Mouse (Mus musculus): Measurements from ENCODE around the gene Fpr2. TPM values are rescaled to one million over a fixed set of nuclear protein-coding genes. Genes with fewer than 3 reads are reported as not detected.
"Not testable (repeated sequence)": the region's sequence is repeated elsewhere in the genome, so short reads cannot be mapped to it uniquely, and the experiment has no call there.

Fpr2 gene
- polyA plus RNA-seq, 1 experiment from 2014 or later = not detected

DNA sequence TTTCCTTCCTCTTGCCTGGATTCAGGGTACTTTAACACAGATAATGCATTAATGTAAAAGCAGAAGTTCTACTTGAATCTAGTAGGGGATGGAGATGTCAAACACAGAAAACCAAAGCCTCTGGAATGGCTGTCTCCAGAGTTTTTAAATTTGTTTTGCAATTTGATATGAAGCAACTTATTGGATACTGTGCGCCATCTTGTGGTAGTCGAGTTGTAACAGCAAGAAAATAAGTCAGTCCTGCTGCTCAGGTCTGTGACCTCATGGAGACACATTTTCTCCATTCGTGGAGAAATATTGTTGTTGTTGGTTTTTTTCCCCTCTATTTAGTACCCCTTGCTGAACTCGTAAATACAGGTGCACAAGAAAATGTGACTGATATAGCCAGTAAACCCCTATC lies 8.4 kb downstream of the Fpr2 start:
- WGBS = 3% methylated on average over 4 of the region's 4 CpGs
- no peaks in the 10 kb centered on the region for H3K4me1 ChIP-seq
- no peak overlapping the region for H3K27ac ChIP-seq
- H3K9ac ChIP-seq = no peak overlapping the region
- H3K36me3 ChIP-seq (ENCODE audit: poor library complexity, severe bottlenecking) = no peaks in the 10 kb centered on the region
- no peaks in the 10 kb centered on the region for H3K27me3 ChIP-seq
- no peaks in the 10 kb centered on the region for H3K9me3 ChIP-seq (replicated peaks)
- no peak overlapping the region for H3K4me3 ChIP-seq
- no peak overlapping the region for H3K4me2 ChIP-seq
- no peak for ATAC-seq

DNA sequence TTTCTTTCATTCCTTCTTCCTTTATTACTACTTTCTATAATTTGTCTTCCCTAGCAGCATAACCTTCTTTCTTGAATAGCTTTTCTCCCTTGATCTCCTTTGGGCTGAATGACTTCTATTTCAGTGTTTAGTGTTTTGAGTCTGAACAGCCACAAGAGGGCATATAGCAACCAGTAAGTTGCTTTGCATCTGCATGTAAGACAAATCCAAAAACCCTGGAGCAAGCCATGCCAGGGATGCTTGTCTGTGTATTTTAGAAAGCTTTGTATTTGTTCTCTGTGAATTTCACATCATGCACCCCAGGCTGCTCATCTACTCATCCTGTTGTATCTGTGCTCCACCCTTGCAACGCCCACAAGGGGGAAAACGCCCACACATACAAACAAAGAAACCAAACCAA lies 11.6 kb downstream of the Fpr2 start:
- no peak overlapping the region for H3K4me3 ChIP-seq
- H3K4me2 ChIP-seq = no peak overlapping the region
- WGBS = 79% methylated on average over 2 of the region's 2 CpGs
- H3K27ac ChIP-seq = no peak overlapping the region
- ATAC-seq = no peak; the same call in 1 of the 2 replicates
- H3K9me3 ChIP-seq (replicated peaks) = no peaks in the 10 kb centered on the region
- no peaks in the 10 kb centered on the region for H3K36me3 ChIP-seq (ENCODE audit: poor library complexity, severe bottlenecking)
- no peaks in the 10 kb centered on the region for H3K27me3 ChIP-seq
- no peaks in the 10 kb centered on the region for H3K4me1 ChIP-seq
- no peak overlapping the region for H3K9ac ChIP-seq

DNA sequence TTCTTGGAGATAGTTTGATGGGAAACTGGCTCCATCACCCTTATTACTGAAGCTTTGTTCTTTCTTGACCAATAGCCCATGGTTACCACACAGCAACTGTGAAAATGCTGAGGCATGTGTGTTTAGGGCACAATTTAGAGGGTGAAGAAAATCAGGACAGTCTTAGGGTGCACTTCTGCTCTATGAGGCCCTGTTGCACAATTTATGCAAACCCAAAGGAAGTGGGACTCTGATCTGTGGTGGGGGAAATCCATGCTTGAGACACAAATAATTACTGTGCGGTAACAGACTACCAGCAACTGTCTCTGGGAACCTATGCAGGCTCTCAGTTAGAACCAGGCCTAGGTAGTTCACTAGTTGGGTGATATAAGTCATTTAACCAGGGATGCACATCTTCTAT lies 13.1 kb downstream of the Fpr2 start:
- no peak overlapping the region for H3K4me3 ChIP-seq
- no peak overlapping the region for H3K27ac ChIP-seq
- 91% methylated on average over 1 of the region's 1 CpGs for WGBS
- no peaks in the 10 kb centered on the region for H3K27me3 ChIP-seq
- no peak overlapping the region for H3K9ac ChIP-seq
- no peaks in the 10 kb centered on the region for H3K36me3 ChIP-seq (ENCODE audit: poor library complexity, severe bottlenecking)
- no peaks in the 10 kb centered on the region for H3K4me1 ChIP-seq
- H3K4me2 ChIP-seq = no peak overlapping the region
- H3K9me3 ChIP-seq (replicated peaks) = no peaks in the 10 kb centered on the region
- ATAC-seq = no peak

DNA sequence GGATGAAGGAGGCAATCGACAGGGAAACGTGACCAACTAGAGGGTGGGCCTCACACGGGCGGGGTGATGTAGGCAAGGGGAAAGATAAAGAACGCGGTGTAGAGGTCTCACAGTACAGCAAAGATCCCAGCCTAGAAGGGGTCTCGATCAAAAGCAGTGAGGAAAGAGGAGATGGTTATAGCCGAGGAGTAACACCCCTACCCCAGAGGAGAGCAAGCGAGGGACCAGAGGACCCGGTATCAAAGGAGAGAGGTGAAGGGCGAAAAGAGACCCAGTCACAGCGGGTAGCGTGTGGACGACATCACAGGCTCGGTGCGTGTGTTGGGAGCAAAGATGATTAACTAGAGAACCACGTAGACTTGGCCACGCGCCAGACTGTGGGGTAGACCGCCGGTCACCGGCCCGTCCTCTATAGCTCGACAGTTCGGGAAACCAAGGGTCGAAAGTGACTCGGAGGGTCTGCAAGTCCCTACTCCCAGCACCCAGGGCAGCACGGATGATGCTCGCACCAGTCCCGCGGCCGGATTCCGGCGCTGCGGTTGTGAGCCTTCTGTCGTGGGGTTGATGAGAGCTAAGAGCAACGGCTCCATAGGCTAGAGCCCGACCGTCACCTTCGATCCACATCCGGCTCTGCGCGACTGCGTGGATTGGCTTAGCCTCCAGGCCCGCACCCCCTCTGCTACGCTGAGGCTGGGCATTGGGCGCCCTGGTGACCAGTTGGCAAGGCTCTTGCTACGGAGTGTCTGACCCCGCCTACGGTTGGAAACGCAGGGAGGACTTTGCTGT lies 22.2 kb downstream of the Fpr2 start:
- peak; percentile 99 for ATAC-seq
- no peaks in the 10 kb centered on the region for H3K27me3 ChIP-seq
- no peak overlapping the region for H3K27ac ChIP-seq
- peak overlapping the region; percentile 49 for H3K4me3 ChIP-seq
- no peaks in the 10 kb centered on the region for H3K36me3 ChIP-seq (ENCODE audit: poor library complexity, severe bottlenecking)
- 22% methylated on average over 51 of the region's 51 CpGs for WGBS
- peak overlapping the region; percentile 67 for H3K4me2 ChIP-seq
- H3K9ac ChIP-seq = peak overlapping the region; percentile 68
- H3K4me1 ChIP-seq = no peaks in the 10 kb centered on the region
- H3K9me3 ChIP-seq (replicated peaks) = peaks cover 3% of the 10 kb centered on the region; the same call in 1 of the 2 replicates

DNA sequence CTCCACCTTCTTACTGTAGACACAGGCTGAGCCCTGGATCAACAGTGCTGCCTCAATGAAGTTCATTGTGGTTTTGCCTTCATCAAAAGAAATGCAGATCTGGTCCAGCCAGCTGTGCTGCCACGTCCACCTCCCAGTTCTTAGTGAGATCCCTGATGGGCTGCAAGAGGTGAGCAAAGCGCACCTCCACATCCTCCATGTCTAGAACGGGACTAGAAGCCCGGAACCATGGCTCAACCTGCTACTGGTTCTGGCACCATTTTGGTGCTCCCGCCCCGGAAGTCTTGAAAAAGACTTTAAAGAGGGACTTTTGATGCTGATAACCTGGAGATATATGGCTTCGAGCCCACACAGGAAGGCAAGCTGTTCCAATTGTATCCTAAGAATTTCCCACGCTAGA lies 25.0 kb downstream of the Fpr2 start:
- not testable (repeated sequence) for H3K9me3 ChIP-seq (replicated peaks); H3K4me1 ChIP-seq; H3K27me3 ChIP-seq; ATAC-seq; H3K4me3 ChIP-seq; H3K4me2 ChIP-seq; H3K9ac ChIP-seq; H3K27ac ChIP-seq; H3K36me3 ChIP-seq (ENCODE audit: poor library complexity, severe bottlenecking)
- WGBS = 90% methylated on average over 8 of the region's 8 CpGs

DNA sequence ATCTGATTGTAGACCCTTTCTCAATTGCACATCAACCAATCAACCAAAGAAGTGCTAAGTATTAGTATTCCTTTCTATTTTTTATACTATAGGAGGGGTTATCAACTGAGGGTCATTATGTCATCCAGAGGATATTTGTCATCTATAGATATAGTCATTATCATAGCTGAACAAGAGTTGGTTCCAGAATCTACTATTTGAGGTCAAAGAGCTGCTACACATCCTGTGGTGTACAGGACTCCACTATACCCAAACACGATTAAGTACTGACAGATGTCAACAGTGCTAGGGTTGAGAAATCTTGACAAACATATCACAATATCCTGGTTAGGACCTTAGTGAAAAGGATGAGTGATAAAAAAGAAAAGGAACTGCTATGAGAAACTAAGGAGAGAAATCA lies 29.8 kb downstream of the Fpr2 start:
- no peaks in the 10 kb centered on the region for H3K27me3 ChIP-seq
- no peak overlapping the region for H3K4me3 ChIP-seq
- no peaks in the 10 kb centered on the region for H3K4me1 ChIP-seq
- 96% methylated on average over 1 of the region's 1 CpGs for WGBS
- no peak overlapping the region for H3K9ac ChIP-seq
- H3K4me2 ChIP-seq = no peak overlapping the region
- no peak overlapping the region for H3K27ac ChIP-seq
- H3K36me3 ChIP-seq (ENCODE audit: poor library complexity, severe bottlenecking) = no peaks in the 10 kb centered on the region
- H3K9me3 ChIP-seq (replicated peaks) = no peaks in the 10 kb centered on the region
- no peak for ATAC-seq

DNA sequence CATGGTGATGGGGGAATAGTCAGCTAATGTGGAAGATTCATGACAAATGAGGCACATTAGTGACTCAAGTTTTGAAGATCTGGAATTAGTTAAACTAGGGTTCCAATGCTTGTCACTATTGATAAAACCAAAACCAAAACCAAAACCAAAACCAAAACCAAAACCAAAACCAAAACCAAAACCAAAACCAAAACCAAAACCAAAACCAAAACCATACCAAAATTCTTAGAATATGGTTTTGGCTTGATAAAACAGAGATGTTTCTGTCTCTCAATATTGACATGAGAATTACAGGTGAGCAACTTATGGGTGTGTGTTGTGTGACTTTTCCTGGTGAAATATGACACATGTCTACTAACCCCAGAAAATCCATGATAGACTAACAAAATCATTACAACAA lies 30.2 kb downstream of the Fpr2 start:
- no peak for ATAC-seq
- H3K36me3 ChIP-seq (ENCODE audit: poor library complexity, severe bottlenecking) = no peaks in the 10 kb centered on the region
- H3K27ac ChIP-seq = no peak overlapping the region
- no peaks in the 10 kb centered on the region for H3K9me3 ChIP-seq (replicated peaks)
- H3K4me1 ChIP-seq = no peaks in the 10 kb centered on the region
- H3K4me2 ChIP-seq = no peak overlapping the region
- H3K4me3 ChIP-seq = no peak overlapping the region
- H3K9ac ChIP-seq = no peak overlapping the region
- H3K27me3 ChIP-seq = no peaks in the 10 kb centered on the region

Other genes with a start within 250 kb of the Fpr2 start
- not detected in 2 replicates for gene Vmn2r90, start 184.1 kb upstream of the Fpr2 start, polyA plus RNA-seq (2015; fragmentation: Nextera tagmentation; extraction: Ambion mirVana)
- 34.7 and 36.9 TPM in 2 replicates for gene Spaca6, start 60.7 kb upstream of the Fpr2 start, polyA plus RNA-seq (2015; fragmentation: Nextera tagmentation; extraction: Ambion mirVana)
- gene Has1, start 32.6 kb upstream of the Fpr2 start, polyA plus RNA-seq (2015; fragmentation: Nextera tagmentation; extraction: Ambion mirVana) = 0.65 and 0.77 TPM in 2 replicates
- not detected in 2 replicates for gene Fpr1, start 3.9 kb upstream of the Fpr2 start, polyA plus RNA-seq (2015; fragmentation: Nextera tagmentation; extraction: Ambion mirVana)
- not detected in 2 replicates for gene Fpr3, start within 50 bp of the Fpr2 start, polyA plus RNA-seq (2015; fragmentation: Nextera tagmentation; extraction: Ambion mirVana)
- gene Fpr-rs4, start 133.9 kb downstream of the Fpr2 start, polyA plus RNA-seq (2015; fragmentation: Nextera tagmentation; extraction: Ambion mirVana) = not detected in 2 replicates
- not detected in 2 replicates for gene Vmn2r124, start 161.6 kb downstream of the Fpr2 start, polyA plus RNA-seq (2015; fragmentation: Nextera tagmentation; extraction: Ambion mirVana)
- gene Vmn2r91, start 197.2 kb downstream of the Fpr2 start, polyA plus RNA-seq (2015; fragmentation: Nextera tagmentation; extraction: Ambion mirVana) = not detected in 2 replicates